In the genomic region with DNA sequence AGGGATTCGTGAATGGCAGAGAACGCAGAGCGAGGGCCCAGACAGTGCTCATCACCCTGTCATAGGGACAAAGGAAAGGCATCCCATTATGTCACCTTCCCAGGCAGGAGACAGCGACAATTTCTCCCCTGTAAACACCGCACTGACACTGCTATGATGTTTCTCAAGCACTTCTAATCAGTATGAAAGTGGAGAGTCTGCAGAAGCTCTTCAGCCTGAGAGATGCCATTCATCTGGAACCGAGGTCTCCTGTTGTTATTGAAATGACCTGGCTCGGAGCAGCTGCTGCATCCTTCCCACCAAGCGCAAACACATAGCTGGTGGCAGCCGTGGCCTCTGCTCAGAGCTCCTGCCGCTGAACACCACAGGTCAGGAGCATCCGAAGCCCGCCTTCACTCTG, we compare ENCODE assay signal across 13 mouse cellular contexts.
DNase-seq lines count a peak whose midpoint lies in the region; ATAC-seq and TF ChIP-seq lines count a peak whose summit lies in the region.
"Had no signal": no experiment of that assay in that cellular context is flagged by ENCODE, and none has a peak within 500 bp of the region (broad histone marks: within the 10 kb centered on the region; RNA-seq: fewer than 3 reads in every experiment).

No protein-coding gene starts in this region.

- no peaks in the 10 kb centered on the region for H3K36me3 ChIP-seq in ES-Bruce4 (ENCODE audit: control insufficient read depth, insufficient read depth, low read length, poor library complexity, severe bottlenecking)
- no peaks in the 10 kb centered on the region for H3K36me3 ChIP-seq in hindbrain, embryonic 12.5 days
- no peaks in the 10 kb centered on the region for H3K36me3 ChIP-seq in midbrain, embryonic 16.5 days (ENCODE audit: control insufficient read depth, insufficient read depth, low read length)

- H3K4me3 ChIP-seq in ES-Bruce4 (ENCODE audit: low read depth, low read length) = no peak overlapping the region
- no peak overlapping the region for H3K4me3 ChIP-seq in hindbrain, embryonic 12.5 days
- no peak overlapping the region for H3K4me3 ChIP-seq in midbrain, embryonic 16.5 days (ENCODE audit: low read depth, low read length)

- no peak for TF ChIP-seq CTCF in ES-Bruce4 (IDR thresholded peaks at IDR 0.05; ENCODE audit: low read depth, low read length)

- 9% methylated on average over 12 of the region's 12 CpGs for WGBS in hindbrain, embryonic 12.5 days
- 13% methylated on average over 12 of the region's 12 CpGs for WGBS in midbrain, embryonic 16.5 days

- peaks cover 3% of the 10 kb centered on the region for H3K4me1 ChIP-seq in ES-Bruce4 (ENCODE audit: control insufficient read depth, insufficient read depth, low read length)
- H3K4me1 ChIP-seq in hindbrain, embryonic 12.5 days = peaks cover 31% of the 10 kb centered on the region
- peaks cover 22% of the 10 kb centered on the region for H3K4me1 ChIP-seq in midbrain, embryonic 16.5 days (ENCODE audit: control insufficient read depth, insufficient read depth, low read length)

- DNase-seq in embryo, embryonic 11 days = peak; percentile 53
- DNase-seq in spleen, postnatal 10 days (ENCODE audit: low spot score in 2 of 2) = no peak
- no peak for DNase-seq in B cell, adult 2 months
- DNase-seq in adrenal gland, adult (ENCODE audit: inconsistent age in 2 of 2, low spot score in 1 of 2) = no peak
- DNase-seq: cerebellum, adult 2 months; kidney, postnatal 14 days; layer of hippocampus, postnatal 36 days; thymus, postnatal 25 days had no signal

- peak overlapping the region; percentile 24 for H3K4me2 ChIP-seq in hindbrain, embryonic 12.5 days (replicated peaks)
- H3K4me2 ChIP-seq in midbrain, embryonic 16.5 days (ENCODE audit: low read length) = peak overlapping the region; percentile 33

- H3K27ac ChIP-seq in ES-Bruce4 (ENCODE audit: insufficient read depth, low read length) = no peak overlapping the region
- H3K27ac ChIP-seq in hindbrain, embryonic 12.5 days = peak overlapping the region; percentile 62
- peak overlapping the region; percentile 57 for H3K27ac ChIP-seq in midbrain, embryonic 16.5 days (ENCODE audit: low read length)

- H3K27me3 ChIP-seq in ES-Bruce4 (ENCODE audit: control insufficient read depth, insufficient read depth, low read length, poor library complexity, severe bottlenecking) = no peaks in the 10 kb centered on the region
- no peaks in the 10 kb centered on the region for H3K27me3 ChIP-seq in hindbrain, embryonic 12.5 days
- no peaks in the 10 kb centered on the region for H3K27me3 ChIP-seq in midbrain, embryonic 16.5 days (ENCODE audit: control insufficient read depth, insufficient read depth, low read depth, low read length)

- TF ChIP-seq EP300 in ES-Bruce4 (IDR thresholded peaks at IDR 0.05; ENCODE audit: insufficient read depth, low read depth, low read length) = peak; percentile 72; the same call in 1 of the 2 replicates

- TF ChIP-seq POLR2A in ES-Bruce4 (IDR thresholded peaks at IDR 0.05; ENCODE audit: insufficient read depth, low read length) = no peak

- H3K9ac ChIP-seq in ES-Bruce4 (ENCODE audit: low read depth, poor library complexity, severe bottlenecking) = no peak overlapping the region
- no peak overlapping the region for H3K9ac ChIP-seq in hindbrain, embryonic 12.5 days
- H3K9ac ChIP-seq in midbrain, embryonic 16.5 days (ENCODE audit: low read depth, low read length) = peak overlapping the region; percentile 38; the same call in 1 of the 2 replicates

- H3K9me3 ChIP-seq in ES-Bruce4 (replicated peaks; ENCODE audit: control insufficient read depth, insufficient read depth, low read length, poor library complexity, severe bottlenecking) = no peaks in the 10 kb centered on the region
- H3K9me3 ChIP-seq in hindbrain, embryonic 12.5 days (replicated peaks) = no peaks in the 10 kb centered on the region
- H3K9me3 ChIP-seq in midbrain, embryonic 16.5 days (replicated peaks; ENCODE audit: control insufficient read depth, low read length, poor library complexity, severe bottlenecking) = no peaks in the 10 kb centered on the region

- ATAC-seq in hindbrain, embryonic 12.5 days (ENCODE audit: low FRiP score) = peak; percentile 63
- ATAC-seq in midbrain, embryonic 16.5 days = peak; percentile 56
- ATAC-seq: inflammation-experienced regulatory T-cells, adult 6 months; lung, postnatal 0 days had no signal
